Mouse (Mus musculus) embryonic stem cell, embryonic (primary cell): ENCODE measurements around the gene 4930518I15Rik.

Experiments
- CTCF ChIA-PET, 4 experiments: fragments of 300-600 bp in 2 of 4; fragments of 350-600 bp in 2 of 4; sonication (Branson Sonifier 250); formaldehyde crosslinking; loops; one replicate each; lab custom pipeline; 2022; ENCODE audit warnings: inconsistent platforms in 2 of 4; lab: Charles Lee
- POLR2A ChIA-PET, 4 experiments: fragments of 300-600 bp in 2 of 4; fragments of 350-600 bp in 2 of 4; sonication (Branson Sonifier 250); formaldehyde crosslinking; loops; one replicate each; lab custom pipeline; 2022; ENCODE audit warnings: antibody characterized with exemption in 4 of 4, inconsistent platforms in 1 of 4; lab: Charles Lee

Gene 4930518I15Rik

DNA sequence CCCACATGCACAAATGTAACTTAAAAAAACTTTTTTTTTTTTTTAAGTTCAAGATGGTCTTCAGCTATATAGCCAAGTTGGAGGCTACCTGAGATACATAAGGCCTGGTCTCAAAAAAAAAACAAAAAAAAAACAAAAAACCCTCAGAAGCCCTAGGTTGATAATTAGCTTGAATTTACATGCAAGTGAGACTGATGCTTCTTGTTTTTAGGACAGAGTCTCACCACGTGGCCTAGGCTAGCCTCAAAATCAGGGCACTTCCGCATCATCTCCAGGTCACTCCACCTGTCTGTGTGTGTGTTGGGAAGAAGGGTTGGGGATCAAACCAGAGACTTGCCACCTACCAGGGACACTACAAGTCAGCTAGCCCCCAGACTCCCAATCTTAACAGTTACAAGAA is at the start of gene 4930518I15Rik:
4930518I15Rik (minus strand) TSS at position 112 of the 400 bp plus-strand sequence.
- POLR2A ChIA-PET, result interaction anchor here in 3 of 4 experiments (0.7 to 4.3 kb wide), 18 partner anchors 8 to 561 kb away, joined by 3 to 28 read pairs (median 4); partner anchors contain the start of genes Tgif2 (in 2 of the 3) and Sla2 (in 1 of the 3)
- CTCF ChIA-PET, result interaction anchor here in 2 of 4 experiments (0.6 to 1.0 kb wide), 4 partner anchors 11 to 128 kb away, joined by 3 to 4 read pairs (median 3); no protein-coding TSS in a partner anchor

DNA sequence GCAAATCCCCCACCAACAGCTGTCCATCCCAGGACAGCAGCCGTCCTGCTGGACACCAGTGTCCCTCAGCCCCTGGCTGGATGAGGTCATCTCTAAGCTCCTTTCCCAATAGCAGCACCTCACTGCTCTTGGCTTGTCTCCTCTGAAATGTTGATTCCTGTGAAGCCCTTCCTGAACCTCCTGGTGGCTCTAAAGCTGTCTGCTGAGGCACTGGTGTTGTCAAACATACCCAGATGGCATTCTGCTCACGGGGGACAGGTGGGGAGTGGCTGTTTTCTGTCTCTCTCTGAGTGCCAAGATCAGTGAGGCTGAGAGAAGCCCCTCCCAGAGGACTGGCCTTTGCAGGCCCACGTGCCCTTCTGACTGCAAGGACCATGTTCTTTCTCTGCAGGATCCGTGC is 48.2 kb upstream of the 4930518I15Rik start:
- ChIA-PET CTCF (interaction anchor here (0.6 to 2.2 kb wide), 7 partner anchors 34 to 125 kb away, joined by 3 to 4 read pairs (median 3); no protein-coding TSS in a partner anchor), POLR2A (interaction anchor here in 2 of 4 experiments (0.9 to 1.8 kb wide), 5 partner anchors 19 to 147 kb away, joined by 3 to 7 read pairs (median 5); partner anchors contain the start of genes Rab5if (in 1 of the 2) and Sla2 (in 1 of the 2))

DNA sequence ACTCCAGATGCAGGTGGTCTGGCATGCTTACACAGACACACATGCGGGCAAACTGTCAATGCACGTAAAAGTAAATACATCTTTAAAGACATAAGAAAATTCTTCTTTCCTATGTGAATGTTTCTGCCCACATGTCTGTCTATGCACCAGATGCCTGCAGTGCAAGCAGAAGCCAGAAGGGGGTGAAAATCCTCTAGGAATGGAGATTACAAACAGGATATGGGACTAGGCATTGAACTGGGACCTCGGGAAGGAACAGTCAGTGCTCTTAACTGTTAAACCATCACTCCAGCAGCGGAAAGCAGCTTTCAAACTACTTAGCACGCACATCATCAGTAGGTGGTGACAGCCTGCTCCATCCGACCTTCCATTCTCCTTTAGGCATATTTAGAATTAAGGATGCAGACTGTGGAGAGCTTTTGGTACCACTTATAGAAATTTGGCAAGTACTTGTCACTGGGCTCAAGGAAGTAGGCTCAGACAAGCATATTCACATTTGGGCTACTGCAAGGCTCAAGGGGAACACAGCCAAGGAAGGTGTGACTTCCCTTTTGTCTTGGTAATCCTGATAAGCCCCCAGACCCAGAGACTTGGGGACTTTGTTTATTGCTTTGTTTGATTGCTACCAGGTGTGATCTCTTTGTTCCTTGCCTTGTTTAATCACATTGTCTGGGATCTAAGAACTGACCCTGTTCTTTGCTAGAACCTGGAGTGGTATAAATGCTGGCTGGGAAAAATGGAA is 47.4 kb upstream of the 4930518I15Rik start:
- POLR2A ChIA-PET, result interaction anchor here in 3 of 4 experiments (0.6 to 2.2 kb wide), 8 partner anchors 10 to 146 kb away, joined by 3 to 8 read pairs (median 4); partner anchors contain the start of genes Rab5if (in 1 of the 3) and Sla2 (in 1 of the 3)
- CTCF ChIA-PET, result interaction anchor here in 3 of 4 experiments (0.6 to 2.2 kb wide), 8 partner anchors 18 to 133 kb away, joined by 3 to 4 read pairs (median 3); no protein-coding TSS in a partner anchor

DNA sequence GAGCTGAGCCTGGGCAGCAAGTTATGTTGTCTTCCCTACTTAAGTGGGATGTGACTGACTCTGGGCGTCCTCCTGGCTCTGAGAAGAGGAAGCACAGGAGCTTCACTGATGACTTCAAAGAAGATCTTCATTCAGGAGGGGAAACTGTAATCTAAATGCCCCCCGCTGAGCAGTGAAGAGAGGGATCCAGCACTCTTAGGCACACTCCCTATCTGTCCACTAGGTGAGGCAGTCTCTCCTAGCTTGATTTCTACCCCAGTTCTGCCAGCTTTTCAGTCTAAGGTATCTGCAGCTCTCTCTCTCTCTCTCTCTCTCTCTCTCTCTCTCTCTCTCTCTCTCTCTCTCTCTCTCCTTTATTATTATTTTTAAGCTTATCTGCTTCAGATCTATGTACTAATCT is 45.6 kb upstream of the 4930518I15Rik start:
- POLR2A ChIA-PET, result interaction anchor here in 3 of 4 experiments (0.6 to 2.2 kb wide), 8 partner anchors 9 to 1931 kb away, joined by 3 to 8 read pairs (median 4); partner anchors contain the start of genes 4930518I15Rik (in 1 of the 3) and Dsn1 (in 1 of the 3)
- CTCF ChIA-PET, result interaction anchor here (0.5 to 1.7 kb wide), 22 partner anchors 8 to 558 kb away, joined by 3 to 16 read pairs (median 4); no protein-coding TSS in a partner anchor

DNA sequence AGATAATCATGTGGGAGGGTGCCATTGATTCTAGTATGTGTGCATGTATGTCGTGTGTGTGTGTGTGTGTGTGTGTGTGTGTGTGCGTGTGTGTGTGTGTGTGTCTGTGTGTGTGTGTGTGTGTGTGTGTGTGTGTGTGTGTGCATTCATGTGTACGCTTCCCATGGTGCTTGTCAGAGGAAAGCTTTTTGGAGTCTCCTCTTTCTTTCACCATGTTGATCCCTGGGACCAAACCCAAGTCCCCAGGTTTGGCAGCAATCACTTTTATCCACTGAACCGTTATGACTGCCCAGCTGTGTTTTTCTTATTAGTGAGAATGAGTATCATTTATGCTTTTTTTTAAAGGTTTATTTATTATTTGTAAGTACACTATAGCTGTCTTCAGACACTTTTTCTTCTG is 44.7 kb upstream of the 4930518I15Rik start:
- ChIA-PET CTCF (interaction anchor here in 1 of 4 experiments (1.0 to 1.6 kb wide), 3 partner anchors 94 to 192 kb away, joined by 3 to 7 read pairs (median 6); no protein-coding TSS in a partner anchor), POLR2A (interaction anchor here in 1 of 4 experiments (1.8 kb wide), 1 partner anchor 104 kb away, joined by 3 read pairs; the partner anchor contains the start of gene Dsn1)

GRCm38 (mm10) chr2:156901883-156902282 is 44.1 kb upstream of the 4930518I15Rik start:
- ChIA-PET CTCF (interaction anchor here in 2 of 4 experiments (0.6 to 1.0 kb wide), 2 partner anchors 129 to 308 kb away, joined by 3 read pairs; no protein-coding TSS in a partner anchor), POLR2A (interaction anchor here in 1 of 4 experiments (1.8 kb wide), 1 partner anchor 105 kb away, joined by 3 read pairs; the partner anchor contains the start of gene Dsn1)

GRCm38 (mm10) chr2:156901344-156901743 is 43.6 kb upstream of the 4930518I15Rik start:
- ChIA-PET POLR2A (interaction anchor here in 2 of 4 experiments (0.6 to 1.2 kb wide), 4 partner anchors 19 to 281 kb away, joined by 3 to 7 read pairs (median 6); no protein-coding TSS in a partner anchor), CTCF (interaction anchor here in 1 of 4 experiments (1.0 kb wide), 1 partner anchor 129 kb away, joined by 3 read pairs; no protein-coding TSS in a partner anchor)

DNA sequence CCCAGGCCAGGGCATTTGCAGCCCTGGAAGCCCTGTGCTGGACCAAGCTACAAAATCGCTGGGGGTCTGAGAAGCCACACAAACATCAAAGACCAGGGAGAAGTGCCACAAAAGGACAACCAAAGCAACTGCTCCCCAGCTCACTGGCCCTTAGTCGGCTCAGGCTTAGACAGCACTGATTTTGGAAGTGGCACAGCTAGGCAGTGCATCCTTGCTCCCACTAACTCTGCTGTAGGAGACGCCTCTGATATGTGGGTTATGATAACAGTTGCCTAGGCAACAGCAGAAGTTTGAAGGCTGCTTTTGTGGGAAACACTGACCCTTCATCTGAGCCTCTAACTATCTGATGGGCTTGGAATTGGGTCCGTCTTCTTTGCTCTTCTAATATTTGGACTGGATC is 41.4 kb upstream of the 4930518I15Rik start:
- POLR2A ChIA-PET, result interaction anchor here in 1 of 4 experiments (1.1 kb wide), 1 partner anchor 110 kb away, joined by 3 read pairs; no protein-coding TSS in a partner anchor
- CTCF ChIA-PET, result interaction anchor here in 1 of 4 experiments (0.6 kb wide), 1 partner anchor 16 kb away, joined by 3 read pairs; no protein-coding TSS in a partner anchor

GRCm38 (mm10) chr2:156898374-156898773 is 40.6 kb upstream of the 4930518I15Rik start:
- POLR2A ChIA-PET, result interaction anchor here in 1 of 4 experiments (1.1 kb wide), 1 partner anchor 111 kb away, joined by 3 read pairs; no protein-coding TSS in a partner anchor

DNA sequence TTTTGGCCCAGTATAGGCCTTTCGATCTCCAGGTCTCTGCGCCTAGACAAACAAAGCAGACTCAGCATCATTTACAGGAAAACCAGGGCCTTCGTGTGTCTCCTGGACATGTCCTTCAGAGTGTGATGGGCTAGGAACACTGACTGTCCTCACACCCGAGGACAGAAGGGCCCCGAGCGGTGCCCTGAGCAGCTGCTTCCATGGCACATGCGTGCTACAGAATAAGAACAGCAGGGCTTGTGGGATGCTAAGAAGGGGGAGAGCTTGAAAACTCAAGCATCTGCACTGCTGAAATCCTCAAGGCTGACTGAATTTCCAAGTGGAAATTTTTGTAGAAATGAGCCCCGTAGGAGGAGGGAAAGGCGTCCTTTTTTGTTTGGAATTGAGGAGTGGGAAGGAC is 39.3 kb upstream of the 4930518I15Rik start:
- CTCF ChIA-PET, result no interaction called here
- POLR2A ChIA-PET, result interaction anchor here in 1 of 4 experiments (0.6 kb wide), 1 partner anchor 202 kb away, joined by 3 read pairs; no protein-coding TSS in a partner anchor

More at GRCm38 (mm10) chr2:156898374-156898773, 40.6 kb upstream of the 4930518I15Rik start:
- CTCF ChIA-PET, result no interaction called here

- POLR2A ChIA-PET, result no interaction called here
- CTCF ChIA-PET, result no interaction called here
Observed at GRCm38 (mm10) chr2:156896384-156896914, 38.7 kb upstream of the 4930518I15Rik start.

GRCm38 (mm10) chr2:156894496-156895265 is 36.9 kb upstream of the 4930518I15Rik start:
- ChIA-PET CTCF (interaction anchor here (0.5 to 1.4 kb wide), 12 partner anchors 9 to 1063 kb away, joined by 3 to 8 read pairs (median 4); no protein-coding TSS in a partner anchor), POLR2A (interaction anchor here in 3 of 4 experiments (0.6 to 1.5 kb wide), 10 partner anchors 9 to 1566 kb away, joined by 3 to 12 read pairs (median 4); partner anchors contain the start of gene Dsn1 (in 1 of the 3))

- CTCF ChIA-PET, result interaction anchor here in 1 of 4 experiments (0.6 kb wide), 1 partner anchor 225 kb away, joined by 3 read pairs; no protein-coding TSS in a partner anchor
- POLR2A ChIA-PET, result no interaction called here
Observed at GRCm38 (mm10) chr2:156892821-156893220, 35.1 kb upstream of the 4930518I15Rik start.

DNA sequence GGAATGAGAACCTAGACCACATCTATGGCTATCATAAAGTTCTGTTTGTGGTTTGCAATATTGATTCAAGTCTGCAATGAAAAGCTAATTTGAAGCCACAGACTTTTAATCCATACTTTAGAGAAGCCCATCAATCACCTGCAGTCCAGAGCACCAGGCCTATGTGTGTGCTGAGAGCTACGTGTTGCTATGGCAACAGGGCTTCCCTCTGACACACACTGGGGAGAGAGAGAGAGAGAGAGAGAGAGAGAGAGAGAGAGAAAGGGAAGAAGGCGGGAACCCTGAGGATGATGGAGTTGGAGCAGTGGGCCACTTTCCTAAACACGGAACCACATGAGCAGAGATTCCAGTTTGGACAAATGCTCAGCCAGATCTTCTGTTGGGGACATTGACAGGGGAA is 34.5 kb upstream of the 4930518I15Rik start:
- ChIA-PET POLR2A (no interaction called here), CTCF (interaction anchor here in 2 of 4 experiments (0.6 kb wide), 2 partner anchors 226 to 390 kb away, joined by 3 read pairs; no protein-coding TSS in a partner anchor)

DNA sequence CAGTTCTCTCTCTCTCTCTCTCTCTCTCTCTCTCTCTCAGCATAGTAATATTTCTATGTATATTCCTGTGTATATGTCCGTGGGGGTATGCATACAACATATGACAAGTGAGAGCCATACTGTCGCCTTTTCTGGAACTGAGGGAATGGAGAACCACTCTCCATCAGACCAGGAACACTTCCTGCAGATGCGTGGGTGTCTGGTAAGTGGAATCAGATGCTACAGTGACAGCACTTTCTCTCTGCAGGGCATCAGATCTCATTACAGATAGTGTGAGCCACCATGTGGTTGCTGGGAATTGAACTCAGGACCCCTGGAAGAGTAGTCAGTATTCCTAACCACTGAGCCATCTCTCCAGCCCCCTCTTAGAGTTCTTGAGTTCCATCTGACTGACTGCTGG is 30.7 kb upstream of the 4930518I15Rik start:
- POLR2A ChIA-PET, result interaction anchor here in 2 of 4 experiments (0.7 to 1.2 kb wide), 2 partner anchors 30 to 307 kb away, joined by 3 to 4 read pairs; no protein-coding TSS in a partner anchor
- CTCF ChIA-PET, result no interaction called here

GRCm38 (mm10) chr2:156887017-156887416 is 29.3 kb upstream of the 4930518I15Rik start, which contains the start of gene Sla2:
Gene Sla2 (minus strand): TSS chr2:156887192.
- ChIA-PET POLR2A (interaction anchor here in 2 of 4 experiments (0.6 to 1.3 kb wide), 3 partner anchors 19 to 505 kb away, joined by 3 to 6 read pairs (median 3); partner anchors contain the start of gene 4930518I15Rik (in 1 of the 2)), CTCF (interaction anchor here in 2 of 4 experiments (1.0 kb wide), 2 partner anchors 18 to 143 kb away, joined by 3 read pairs; no protein-coding TSS in a partner anchor)
